Mouse (Mus musculus) thymus, postnatal 4 days (tissue): ENCODE measurements around the gene Pdzk1.

Experiments
- DNase-seq: peaks from one replicate; pipeline ENCODE4 v3.0.0; 2021

Gene Pdzk1

DNA sequence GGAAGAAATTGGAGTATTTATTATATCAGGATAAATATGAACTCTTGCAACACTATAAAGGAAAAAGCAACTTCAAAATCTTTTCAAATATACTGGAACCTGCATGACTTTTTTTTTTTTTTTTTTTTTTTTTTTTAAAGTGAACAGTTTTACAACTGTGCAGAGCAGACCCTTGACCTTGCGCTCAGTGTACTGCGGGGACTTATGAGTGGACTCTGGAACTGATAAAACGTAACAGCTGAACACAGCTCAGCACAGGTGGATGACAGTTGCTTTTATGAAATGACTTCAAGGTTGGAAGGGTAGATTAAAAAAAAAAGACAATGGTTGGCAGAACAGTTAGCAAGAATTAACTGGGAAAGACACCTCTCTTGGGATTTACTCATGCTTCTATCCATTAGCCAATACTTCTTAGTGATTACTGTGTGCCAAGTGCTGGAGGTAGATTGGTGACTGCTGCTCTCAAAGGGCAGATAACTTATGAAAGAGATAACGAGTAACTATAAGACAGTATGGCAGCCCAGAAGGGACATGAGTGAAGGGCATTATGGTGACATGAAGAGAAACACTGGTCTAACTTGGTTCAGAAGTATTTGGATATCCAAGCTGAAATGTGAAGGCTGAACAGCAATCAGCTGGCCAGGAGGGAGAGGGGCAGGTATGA, 73.4 kb downstream of the Pdzk1 start:
- DNase-seq = no peak

- DNase-seq = no peak
Measured at GRCm38 (mm10) chr3:96904393-96904792, 75.3 kb downstream of the Pdzk1 start, which contains the start of gene Gja5. Gja5 (plus strand) TSS chr3:96904693.

- DNase-seq = peak; percentile 96
Measured at GRCm38 (mm10) chr3:96904851-96905541, 75.9 kb downstream of the Pdzk1 start, which contains the start of gene Gpr89. Gpr89 (minus strand) TSS chr3:96905346.

DNA sequence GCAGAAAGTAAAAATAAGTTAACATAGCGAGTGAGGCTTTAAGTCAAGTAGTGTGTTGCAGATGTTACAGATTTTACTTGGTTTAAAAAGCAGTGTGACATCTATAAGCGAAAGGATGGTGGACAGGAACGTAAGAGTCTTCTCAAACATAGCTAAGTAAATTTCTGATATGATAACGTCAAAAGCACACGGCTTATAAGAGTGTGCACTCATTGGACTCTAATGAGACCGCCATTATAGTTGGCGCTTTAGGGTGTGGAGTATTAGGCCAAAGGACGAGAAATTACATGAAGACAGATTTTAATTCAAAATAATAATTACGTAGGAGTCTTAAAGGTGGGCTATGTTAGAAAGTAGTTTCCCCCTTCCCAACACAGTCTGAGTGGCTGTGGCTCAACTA, 76.5 kb downstream of the Pdzk1 start:
- no peak for DNase-seq
